Mouse (Mus musculus) embryonic facial prominence, embryonic 15.5 days (tissue): ENCODE results near the gene Psmc5. TPM values are rescaled to one million over a fixed set of nuclear protein-coding genes. Genes with fewer than 3 reads are reported as not detected.

Experiments used
- ATAC-seq: fragments of 200-750 bp; cut with Nextera tagmentation; 2 replicates; pipeline ENCODE4 v1.8.0; 2017; ENCODE audit warnings: low read depth, moderate TSS enrichment; ENCODE audit not compliant: insufficient number of reproducible peaks, low FRiP score, low TSS enrichment
- H3K27ac ChIP-seq: fragments of 300-500 bp; sonication (generic); replicated peaks from 2 replicates; pipeline ENCODE4 v1.5.1; 2015; ENCODE audit warnings: mild to moderate bottlenecking, inconsistent platforms
- H3K27me3 ChIP-seq: fragments of 300-500 bp; sonication (generic); 2 replicates; pipeline ENCODE4 v1.6.1; 2015; ENCODE audit warnings: inconsistent platforms
- H3K36me3 ChIP-seq: fragments of 300-500 bp; sonication (generic); 2 replicates; pipeline ENCODE4 v1.6.1; 2015; ENCODE audit warnings: mild to moderate bottlenecking, inconsistent platforms
- H3K4me1 ChIP-seq: fragments of 300-500 bp; sonication (generic); 2 replicates; pipeline ENCODE4 v1.6.1; 2015; ENCODE audit warnings: inconsistent platforms
- H3K4me2 ChIP-seq: fragments of 300-500 bp; sonication (generic); replicated peaks from 2 replicates; pipeline ENCODE4 v1.6.1; 2015; ENCODE audit warnings: mild to moderate bottlenecking, inconsistent platforms
- H3K4me3 ChIP-seq: fragments of 300-500 bp; sonication (generic); replicated peaks from 2 replicates; pipeline ENCODE4 v1.5.1; 2015; ENCODE audit warnings: mild to moderate bottlenecking, inconsistent platforms
- H3K9ac ChIP-seq: fragments of 300-500 bp; sonication (generic); 2 replicates; pipeline ENCODE4 v1.6.1; 2015; ENCODE audit warnings: inconsistent platforms
- H3K9me3 ChIP-seq: fragments of 300-500 bp; sonication (generic); replicated peaks from 2 replicates; pipeline ENCODE4 v1.6.1; 2016; ENCODE audit warnings: inconsistent platforms
- WGBS: fragments of 180-500 bp; shearing (Covaris S2); methylation state at CpG from one replicate; pipeline ENCODE4 v1.1.7; 2015; 5-methylcytosine and 5-hydroxymethylcytosine counted together
- polyA plus RNA-seq: library from polyadenylated mRNA; unstranded; fragments of >200 nt; fragmentation: Nextera tagmentation; extraction: Ambion mirVana; gene quantifications from 2 replicates; pipeline ENCODE4 v1.2.1, GENCODE M21; 2015

The Psmc5 gene
- polyA plus RNA-seq, 1 experiment from 2014 or later, result 279 TPM

DNA sequence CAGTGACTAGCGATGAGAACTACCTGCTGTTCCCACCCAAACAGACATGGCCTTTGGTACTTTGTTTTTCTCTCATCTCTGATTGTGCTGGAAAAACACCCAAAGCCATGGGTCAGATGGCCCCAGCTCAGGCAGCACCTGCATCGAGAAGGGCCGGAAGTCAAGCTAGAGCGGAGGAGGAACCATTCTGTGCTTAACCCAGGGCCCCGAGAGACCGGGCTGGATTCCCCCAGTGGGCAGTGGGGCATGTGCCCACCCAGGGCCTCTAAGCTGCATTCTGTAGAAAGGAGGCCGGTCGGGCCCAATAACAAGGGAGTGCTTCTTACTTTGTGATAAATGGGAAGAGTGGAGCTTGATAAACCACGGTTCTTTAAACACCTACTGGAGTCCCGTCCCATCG lies 52.2 kb downstream of the Psmc5 start:
- 82% methylated on average over 11 of the region's 11 CpGs for WGBS
- H3K4me1 ChIP-seq, result peaks cover 12% of the 10 kb centered on the region; the same call in 1 of the 2 replicates
- no peak overlapping the region for H3K4me3 ChIP-seq
- no peak overlapping the region for H3K9ac ChIP-seq
- no peaks in the 10 kb centered on the region for H3K9me3 ChIP-seq
- ATAC-seq, result no peak
- no peaks in the 10 kb centered on the region for H3K27me3 ChIP-seq
- no peak overlapping the region for H3K27ac ChIP-seq
- H3K4me2 ChIP-seq, result no peak overlapping the region
- no peaks in the 10 kb centered on the region for H3K36me3 ChIP-seq

DNA sequence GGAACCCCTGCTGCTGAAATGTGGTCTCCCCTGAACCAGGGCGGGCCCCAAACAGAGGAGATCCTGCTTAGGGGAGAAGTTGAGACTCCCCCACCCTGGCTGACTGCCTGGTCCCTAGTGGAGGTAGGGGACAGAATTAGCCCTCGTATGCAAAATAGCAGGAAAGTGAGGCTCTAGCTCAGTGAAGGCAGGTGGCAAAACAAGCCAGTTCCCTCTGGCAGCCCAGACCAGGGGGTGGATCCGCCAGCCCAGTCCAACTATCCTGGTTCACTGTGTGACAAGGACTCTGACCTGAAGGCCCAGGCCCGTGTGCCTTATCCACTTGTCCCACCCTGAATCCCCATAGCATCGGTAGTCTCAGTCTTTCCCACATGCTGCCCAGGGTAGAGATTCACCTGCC lies 54.2 kb downstream of the Psmc5 start:
- Histone ChIP-seq H3K27me3 (no peaks in the 10 kb centered on the region), H3K36me3 (no peaks in the 10 kb centered on the region), H3K4me1 (peaks cover 28% of the 10 kb centered on the region), H3K9ac (no peak overlapping the region), H3K27ac (no peak overlapping the region), H3K9me3 (no peaks in the 10 kb centered on the region), H3K4me3 (no peak overlapping the region), H3K4me2 (no peak overlapping the region)
- WGBS, result 62% methylated on average over 5 of the region's 5 CpGs
- no peak for ATAC-seq

Other genes with a start within 250 kb of the Psmc5 start
- 0.76 and 0.98 TPM in 2 replicates for gene Kcnh6, start 248.0 kb upstream of the Psmc5 start, polyA plus RNA-seq
- gene Dcaf7, start 219.3 kb upstream of the Psmc5 start, polyA plus RNA-seq, result 59.9 and 64.3 TPM in 2 replicates
- 9.2 and 10.1 TPM in 2 replicates for gene Taco1, start 190.1 kb upstream of the Psmc5 start, polyA plus RNA-seq
- gene Map3k3, start 171.5 kb upstream of the Psmc5 start, polyA plus RNA-seq, result 27.5 and 27.6 TPM in 2 replicates
- gene Gm10840, start 95.3 kb upstream of the Psmc5 start, polyA plus RNA-seq, result 0.71 TPM in 1 of 2 replicates, not detected in the other
- gene Limd2, start 95.3 kb upstream of the Psmc5 start, polyA plus RNA-seq, result 250 and 257 TPM in 2 replicates
- gene Strada, start 54.0 kb upstream of the Psmc5 start, polyA plus RNA-seq, result 28.4 and 29.3 TPM in 2 replicates
- 88.9 and 91.8 TPM in 2 replicates for gene Ccdc47, start 39.8 kb upstream of the Psmc5 start, polyA plus RNA-seq
- gene Ddx42, start 39.2 kb upstream of the Psmc5 start, polyA plus RNA-seq, result 71.1 and 77.5 TPM in 2 replicates
- gene Ftsj3, start 75 bp upstream of the Psmc5 start, polyA plus RNA-seq, result 53.7 and 54.7 TPM in 2 replicates
- 120 TPM in 2 replicates for gene Smarcd2, start 16.8 kb downstream of the Psmc5 start, polyA plus RNA-seq
- 0.46 and 0.71 TPM in 2 replicates for gene Tcam1, start 20.5 kb downstream of the Psmc5 start, polyA plus RNA-seq
- gene Gh, start 45.7 kb downstream of the Psmc5 start, polyA plus RNA-seq, result not detected in 2 replicates
- gene Cd79b, start 58.6 kb downstream of the Psmc5 start, polyA plus RNA-seq, result 2.3 and 3.4 TPM in 2 replicates
- 0.59 and 0.68 TPM in 2 replicates for gene Scn4a, start 97.1 kb downstream of the Psmc5 start, polyA plus RNA-seq
- gene Prr29, start 109.3 kb downstream of the Psmc5 start, polyA plus RNA-seq, result 2.9 and 4.7 TPM in 2 replicates
- gene Icam2, start 131.9 kb downstream of the Psmc5 start, polyA plus RNA-seq, result 39.4 and 43.2 TPM in 2 replicates
- 6.2 and 6.3 TPM in 2 replicates for gene Ern1, start 231.7 kb downstream of the Psmc5 start, polyA plus RNA-seq